Mouse (Mus musculus): Measurements from ENCODE around the gene Oaf.

The Oaf gene

GRCm38 (mm10) chr9:43226573-43227160 lies 13.0 kb downstream of the Oaf start:
- peak; percentile 60 for DNase-seq (ENCODE audit: extremely low read depth, insufficient read length, low spot score)

- DNase-seq (ENCODE audit: extremely low read depth, insufficient read length, low spot score): no peak
These were observed 14.2 kb downstream of the Oaf start for GRCm38 (mm10) chr9:43225481-43225880.

- DNase-seq (ENCODE audit: extremely low read depth, insufficient read length, low spot score): no peak
These were observed 14.8 kb downstream of the Oaf start for GRCm38 (mm10) chr9:43224771-43225355.

GRCm38 (mm10) chr9:43222429-43222715 lies 17.3 kb downstream of the Oaf start:
- no peak for DNase-seq (ENCODE audit: extremely low read depth, insufficient read length, low spot score)

GRCm38 (mm10) chr9:43221643-43222428 lies 17.9 kb downstream of the Oaf start:
- peak; percentile 31 for DNase-seq (ENCODE audit: extremely low read depth, insufficient read length, low spot score)

GRCm38 (mm10) chr9:43210771-43211450 lies 28.8 kb downstream of the Oaf start:
- no peak for DNase-seq (ENCODE audit: extremely low read depth, insufficient read length, low spot score)

GRCm38 (mm10) chr9:43210190-43210682 lies 29.5 kb downstream of the Oaf start, which contains the start of gene Pou2f3:
TSS of gene Pou2f3 (minus strand) at chr9:43210369.
- peak; percentile 38 for DNase-seq (ENCODE audit: extremely low read depth, insufficient read length, low spot score)

- no peak for DNase-seq (ENCODE audit: extremely low read depth, insufficient read length, low spot score)
These were observed 33.7 kb downstream of the Oaf start for GRCm38 (mm10) chr9:43206022-43206390.

GRCm38 (mm10) chr9:43205343-43206021 lies 34.2 kb downstream of the Oaf start:
- DNase-seq (ENCODE audit: extremely low read depth, insufficient read length, low spot score): no peak

GRCm38 (mm10) chr9:43200212-43200611 lies 39.5 kb downstream of the Oaf start:
- DNase-seq (ENCODE audit: extremely low read depth, insufficient read length, low spot score): no peak

GRCm38 (mm10) chr9:43194001-43194400 lies 45.7 kb downstream of the Oaf start:
- DNase-seq (ENCODE audit: extremely low read depth, insufficient read length, low spot score): no peak

- DNase-seq (ENCODE audit: extremely low read depth, insufficient read length, low spot score): no peak
These were observed 48.1 kb downstream of the Oaf start for GRCm38 (mm10) chr9:43191561-43191960.

- DNase-seq (ENCODE audit: extremely low read depth, insufficient read length, low spot score): no peak
These were observed 50.7 kb downstream of the Oaf start for GRCm38 (mm10) chr9:43189021-43189356.

GRCm38 (mm10) chr9:43188309-43189020 lies 51.2 kb downstream of the Oaf start:
- DNase-seq (ENCODE audit: extremely low read depth, insufficient read length, low spot score): no peak

- DNase-seq (ENCODE audit: extremely low read depth, insufficient read length, low spot score): no peak
These were observed 60.1 kb downstream of the Oaf start for GRCm38 (mm10) chr9:43179614-43180013.

GRCm38 (mm10) chr9:43178172-43178571 lies 61.5 kb downstream of the Oaf start:
- no peak for DNase-seq (ENCODE audit: extremely low read depth, insufficient read length, low spot score)
